In genomic region chr14:48993861-48994260, GRCm38 (mm10) we compare ENCODE assay signal across 31 mouse cellular contexts.
"Had no signal": no experiment of that assay in that cellular context is flagged by ENCODE, and none has a peak within 500 bp of the region (broad histone marks: within the 10 kb centered on the region; RNA-seq: fewer than 3 reads in every experiment).

No protein-coding gene starts in this region.

- ATAC-seq: liver, embryonic 12.5 days; liver, postnatal 0 days; lung, postnatal 0 days; midbrain, embryonic 13.5 days; midbrain, embryonic 15.5 days had no signal

- DNase-seq: left cerebral cortex, postnatal 4 days; liver; liver, embryonic 13.5 days; liver, postnatal 0 days; lung, adult 18-20 months; lung, adult 2 months; lung, embryonic 14.5 days; lung, postnatal 10 days; lung, postnatal 14 days; lung, postnatal 36 days; lung, postnatal 4 days; midbrain, embryonic 14.5 days had no signal

- H3K27me3 ChIP-seq: limb, embryonic 12.5 days; limb, embryonic 13.5 days; limb, embryonic 15.5 days; liver, embryonic 12.5 days; liver, embryonic 13.5 days; lung, embryonic 15.5 days; midbrain, embryonic 12.5 days; midbrain, embryonic 13.5 days; midbrain, embryonic 15.5 days; neural tube, embryonic 12.5 days had no signal

- H3K4me1 ChIP-seq: liver, embryonic 12.5 days; liver, embryonic 13.5 days; liver, embryonic 15.5 days had no signal

- H3K9me3 ChIP-seq: limb, embryonic 10.5 days; limb, embryonic 12.5 days; limb, embryonic 13.5 days; limb, embryonic 15.5 days; liver, embryonic 12.5 days; liver, embryonic 13.5 days; liver, embryonic 15.5 days; lung, embryonic 15.5 days; megakaryocyte, embryonic 14.5 days; midbrain, embryonic 12.5 days; midbrain, embryonic 13.5 days; midbrain, embryonic 15.5 days; neural tube, embryonic 12.5 days had no signal

- H3K9ac ChIP-seq: limb, embryonic 12.5 days; limb, embryonic 13.5 days; limb, embryonic 15.5 days; liver, embryonic 12.5 days; liver, embryonic 13.5 days; liver, embryonic 14.5 days; liver, embryonic 15.5 days; liver, postnatal 0 days; lung, embryonic 14.5 days; lung, embryonic 15.5 days; midbrain, embryonic 12.5 days; midbrain, embryonic 13.5 days; midbrain, embryonic 15.5 days; neural tube, embryonic 12.5 days had no signal

- H3K36me3 ChIP-seq: limb, embryonic 10.5 days; limb, embryonic 12.5 days; limb, embryonic 13.5 days; limb, embryonic 15.5 days; liver, embryonic 12.5 days; liver, embryonic 13.5 days; liver, embryonic 15.5 days; lung, embryonic 15.5 days; midbrain, embryonic 10.5 days; midbrain, embryonic 12.5 days; midbrain, embryonic 13.5 days; midbrain, embryonic 15.5 days; neural tube, embryonic 12.5 days had no signal

- H3K27ac ChIP-seq: left cerebral cortex, adult 2 months; limb, embryonic 10.5 days; limb, embryonic 12.5 days; limb, embryonic 13.5 days; limb, embryonic 15.5 days; liver, embryonic 12.5 days; liver, embryonic 13.5 days; liver, embryonic 14.5 days; liver, embryonic 15.5 days; lung, embryonic 15.5 days; macrophage; midbrain, embryonic 12.5 days; midbrain, embryonic 13.5 days; midbrain, embryonic 15.5 days; neural tube, embryonic 12.5 days had no signal

- H3K4me2 ChIP-seq: limb, embryonic 12.5 days; limb, embryonic 13.5 days; limb, embryonic 15.5 days; liver, embryonic 11.5 days; liver, embryonic 12.5 days; liver, embryonic 13.5 days; liver, embryonic 15.5 days; lung, embryonic 14.5 days; lung, embryonic 15.5 days; midbrain, embryonic 12.5 days; midbrain, embryonic 13.5 days; midbrain, embryonic 15.5 days; neural tube, embryonic 12.5 days had no signal

- H3K4me3 ChIP-seq: left cerebral cortex, adult 2 months; limb, embryonic 10.5 days; limb, embryonic 12.5 days; limb, embryonic 13.5 days; limb, embryonic 15.5 days; liver, embryonic 12.5 days; liver, embryonic 13.5 days; liver, embryonic 15.5 days; lung, embryonic 15.5 days; megakaryocyte, embryonic 14.5 days; midbrain, embryonic 10.5 days; midbrain, embryonic 12.5 days; midbrain, embryonic 13.5 days; midbrain, embryonic 15.5 days; myocyte; neural tube, embryonic 12.5 days had no signal
